Mouse (Mus musculus) liver, postnatal 0 days (tissue): ENCODE results near the gene Kbtbd13.

Experiments used
- CTCF ChIP-seq: sonication (generic); IDR thresholded peaks from 2 replicates; pipeline ENCODE4 v1.5.1; 2016; ENCODE audit warnings: antibody characterized with exemption, low read depth
- EP300 ChIP-seq: IDR thresholded peaks from 2 replicates; pipeline ENCODE4 v1.6.1; 2016; ENCODE audit warnings: antibody characterized with exemption, low read depth, mild to moderate bottlenecking

GRCm38 (mm10) chr9:65391613-65391964 is at the start of gene Kbtbd13:
- TF ChIP-seq CTCF (no peak), EP300 (no peak)
